Mouse (Mus musculus) small intestine, adult 2 months (tissue): ENCODE measurements around the gene Rab4a. TPM values are rescaled to one million over a fixed set of nuclear protein-coding genes. Genes with fewer than 3 reads are reported as not detected.
A peak's percentile ranks its signal among the peaks of the same experiment; 100 is the strongest.

Source experiments
- H3K27ac ChIP-seq: fragments of 200-500 bp; 2 replicates; pipeline ENCODE4 v1.5.1; 2012; ENCODE audit warnings: low read depth, low read length, control low read depth, inconsistent platforms; ENCODE audit not compliant: insufficient read depth
- H3K27me3 ChIP-seq: fragments of 200-500 bp; 2 replicates; pipeline ENCODE4 v1.6.1; 2012; ENCODE audit warnings: mild to moderate bottlenecking, moderate library complexity, low read length, inconsistent platforms; ENCODE audit not compliant: control insufficient read depth, insufficient read depth
- H3K36me3 ChIP-seq: fragments of 200-500 bp; 2 replicates; pipeline ENCODE4 v1.6.1; 2012; ENCODE audit warnings: mild to moderate bottlenecking, low read length, control low read depth, inconsistent platforms; ENCODE audit not compliant: control insufficient read depth, insufficient read depth
- H3K4me1 ChIP-seq: fragments of 200-500 bp; 2 replicates; pipeline ENCODE4 v1.6.1; 2012; ENCODE audit warnings: low read length, inconsistent platforms, mixed read lengths; ENCODE audit not compliant: control insufficient read depth, insufficient read depth, insufficient read length
- H3K4me3 ChIP-seq: fragments of 200-500 bp; 2 replicates; pipeline ENCODE4 v1.5.1; 2012; ENCODE audit warnings: low read depth, mild to moderate bottlenecking, control low read depth, inconsistent platforms, low read length, moderate library complexity
- CTCF ChIP-seq: fragments of 200-500 bp; IDR thresholded peaks from 2 replicates; pipeline ENCODE4 v1.5.1; 2012; ENCODE audit warnings: low read depth, mild to moderate bottlenecking, control low read depth, inconsistent platforms, low read length, moderate library complexity, mixed read lengths; ENCODE audit not compliant: insufficient replicate concordance, insufficient read length; ENCODE audit errors: extremely low read depth
- POLR2A ChIP-seq: fragments of 200-500 bp; IDR thresholded peaks from 2 replicates; pipeline ENCODE4 v1.6.1; 2012; ENCODE audit warnings: low read depth, mild to moderate bottlenecking, control low read depth, inconsistent platforms, low read length, moderate library complexity
- WGBS: fragments of 180-500 bp; shearing (Covaris S2); methylation state at CpG from one replicate; pipeline ENCODE4 v1.1.7; 2018; 5-methylcytosine and 5-hydroxymethylcytosine counted together
- polyA plus RNA-seq: library from polyadenylated mRNA; depleted of rRNA; stranded (reverse); fragments of >200 nt; gene quantifications from 2 replicates; pipeline ENCODE4 v1.2.3, GENCODE M21; 2012

The Rab4a gene
- polyA plus RNA-seq, 1 experiment, result 59.8 TPM

- H3K27ac ChIP-seq, result peak overlapping the region; percentile 88
Observed at GRCm38 (mm10) chr8:123796758-123797157, 9.0 kb upstream of the Rab4a start.

GRCm38 (mm10) chr8:123797928-123798327, 7.9 kb upstream of the Rab4a start:
- Histone ChIP-seq H3K27me3 (no peaks in the 10 kb centered on the region), H3K27ac (0 out of 2 replicates have a peak overlapping the region, but pooled peaks have one; percentile 10), H3K36me3 (no peaks in the 10 kb centered on the region), H3K4me3 (no peak overlapping the region), H3K4me1 (peaks cover 17% of the 10 kb centered on the region)
- 61% methylated on average over 15 of the region's 15 CpGs for WGBS
- no peak for TF ChIP-seq CTCF
- TF ChIP-seq POLR2A, result no peak

More at GRCm38 (mm10) chr8:123796758-123797157, 9.0 kb upstream of the Rab4a start:
- Histone ChIP-seq H3K4me3 (no peak overlapping the region), H3K4me1 (peaks cover 17% of the 10 kb centered on the region), H3K27me3 (no peaks in the 10 kb centered on the region), H3K36me3 (no peaks in the 10 kb centered on the region)
- 11% methylated on average over 4 of the region's 4 CpGs for WGBS
- TF ChIP-seq CTCF (no peak), POLR2A (no peak)

- Histone ChIP-seq H3K27ac (no peak overlapping the region), H3K27me3 (no peaks in the 10 kb centered on the region), H3K4me1 (peaks cover 22% of the 10 kb centered on the region), H3K4me3 (no peak overlapping the region), H3K36me3 (no peaks in the 10 kb centered on the region)
- no peak for TF ChIP-seq POLR2A
- TF ChIP-seq CTCF, result no peak
- WGBS, result 28% methylated on average over 6 of the region's 6 CpGs
Observed at GRCm38 (mm10) chr8:123799434-123799833, 6.4 kb upstream of the Rab4a start.

GRCm38 (mm10) chr8:123799885-123800284, 5.9 kb upstream of the Rab4a start:
- Histone ChIP-seq H3K36me3 (no peaks in the 10 kb centered on the region), H3K4me1 (peaks cover 23% of the 10 kb centered on the region), H3K27me3 (no peaks in the 10 kb centered on the region), H3K27ac (peak overlapping the region; percentile 7; the same call in 1 of the 2 replicates), H3K4me3 (no peak overlapping the region)
- 27% methylated on average over 3 of the region's 3 CpGs for WGBS
- TF ChIP-seq POLR2A (no peak), CTCF (no peak)

- WGBS, result 94% methylated on average over 7 of the region's 7 CpGs
Observed at GRCm38 (mm10) chr8:123800867-123801266, 4.9 kb upstream of the Rab4a start.

GRCm38 (mm10) chr8:123801538-123801937, 4.2 kb upstream of the Rab4a start:
- no peaks in the 10 kb centered on the region for H3K27me3 ChIP-seq
- no peak overlapping the region for H3K27ac ChIP-seq
- WGBS, result 79% methylated on average over 2 of the region's 2 CpGs
- no peak overlapping the region for H3K4me3 ChIP-seq
- no peaks in the 10 kb centered on the region for H3K36me3 ChIP-seq
- TF ChIP-seq CTCF, result no peak
- H3K4me1 ChIP-seq, result peaks cover 20% of the 10 kb centered on the region

More at GRCm38 (mm10) chr8:123800867-123801266, 4.9 kb upstream of the Rab4a start:
- Histone ChIP-seq H3K27me3 (no peaks in the 10 kb centered on the region), H3K27ac (no peak overlapping the region), H3K4me1 (peaks cover 25% of the 10 kb centered on the region), H3K36me3 (no peaks in the 10 kb centered on the region), H3K4me3 (no peak overlapping the region)
- TF ChIP-seq POLR2A (no peak), CTCF (no peak)

- peaks cover 19% of the 10 kb centered on the region for H3K4me1 ChIP-seq
- TF ChIP-seq POLR2A (no peak), CTCF (no peak)
- no peak overlapping the region for H3K4me3 ChIP-seq
- 76% methylated on average over 1 of the region's 1 CpGs for WGBS
- no peak overlapping the region for H3K27ac ChIP-seq
- no peaks in the 10 kb centered on the region for H3K27me3 ChIP-seq
- no peaks in the 10 kb centered on the region for H3K36me3 ChIP-seq
Observed at GRCm38 (mm10) chr8:123803639-123804038, 2.1 kb upstream of the Rab4a start.

- TF ChIP-seq CTCF (no peak), POLR2A (no peak)
- H3K36me3 ChIP-seq, result peaks cover 2% of the 10 kb centered on the region; the same call in 1 of the 2 replicates
- no peak overlapping the region for H3K27ac ChIP-seq
- WGBS, result 41% methylated on average over 7 of the region's 7 CpGs
- H3K4me3 ChIP-seq, result no peak overlapping the region
- peaks cover 19% of the 10 kb centered on the region for H3K4me1 ChIP-seq
- H3K27me3 ChIP-seq, result no peaks in the 10 kb centered on the region
Observed at GRCm38 (mm10) chr8:123804586-123804985, 1.2 kb upstream of the Rab4a start.
